Mouse (Mus musculus): ENCODE measurements around the gene Elane.

DNA sequence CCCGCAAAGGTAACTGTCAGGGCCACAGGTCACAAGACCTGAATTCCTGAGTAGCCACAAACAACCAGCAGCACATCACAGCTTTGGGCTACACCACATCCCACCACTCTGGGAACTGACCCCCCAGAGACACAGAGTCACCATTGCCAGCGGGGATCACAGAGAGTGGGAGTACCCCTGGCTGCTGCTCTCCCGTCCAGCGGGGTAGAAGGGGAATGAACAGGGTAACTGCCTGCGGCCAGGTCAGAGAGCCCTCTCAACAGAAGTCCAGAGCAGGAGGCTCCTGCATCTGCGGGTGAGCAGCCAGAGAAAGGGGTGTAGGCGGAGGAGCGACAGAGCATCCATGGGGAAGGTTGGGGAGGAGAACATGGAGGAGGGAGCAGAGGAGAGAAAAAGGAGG is 30.0 kb downstream of the Elane start:
- TF ChIP-seq CTCF (IDR thresholded peaks at IDR 0.05; ENCODE audit: low read depth, low read length) (no peak), POLR2A (IDR thresholded peaks at IDR 0.05; ENCODE audit: borderline replicate concordance, low read depth, low read length) (no peak)
